Mouse (Mus musculus): ENCODE data around the gene Ccdc82.

- no peak for TF ChIP-seq CTCF (IDR thresholded peaks at IDR 0.05; ENCODE audit: borderline replicate concordance, extremely low read depth, insufficient read depth, insufficient read length)
- TF ChIP-seq POLR2A (IDR thresholded peaks at IDR 0.05; ENCODE audit: borderline replicate concordance, extremely low read depth, insufficient read depth, insufficient read length, poor library complexity, severe bottlenecking), result no peak
These were observed 56.5 kb downstream of the Ccdc82 start for GRCm38 (mm10) chr9:13303099-13303771.
